Mouse (Mus musculus) limb, embryonic 15.5 days (tissue): ENCODE measurements around the gene Prdm10. TPM values are rescaled to one million over a fixed set of nuclear protein-coding genes. Genes with fewer than 3 reads are reported as not detected.
A peak's percentile ranks its signal among the peaks of the same experiment; 100 is the strongest.

Experiments
- ATAC-seq: fragments of 200-750 bp; cut with Nextera tagmentation; 2 replicates; pipeline ENCODE4 v1.8.0; 2017; ENCODE audit warnings: low read depth, moderate TSS enrichment; ENCODE audit not compliant: insufficient number of reproducible peaks, low FRiP score, low TSS enrichment
- H3K27ac ChIP-seq: fragments of 300-500 bp; sonication (generic); 2 replicates; pipeline ENCODE4 v1.5.1; 2015; ENCODE audit warnings: moderate library complexity, mild to moderate bottlenecking, inconsistent platforms
- H3K27me3 ChIP-seq: fragments of 300-500 bp; sonication (generic); 2 replicates; pipeline ENCODE4 v1.6.1; 2015; ENCODE audit warnings: inconsistent platforms
- H3K36me3 ChIP-seq: fragments of 300-500 bp; sonication (generic); 2 replicates; pipeline ENCODE4 v1.6.1; 2015; ENCODE audit warnings: inconsistent platforms
- H3K4me1 ChIP-seq: fragments of 300-500 bp; sonication (generic); 2 replicates; pipeline ENCODE4 v1.6.1; 2015; ENCODE audit warnings: inconsistent platforms
- H3K4me2 ChIP-seq: fragments of 300-500 bp; sonication (generic); 2 replicates; pipeline ENCODE4 v1.6.1; 2015; ENCODE audit warnings: mild to moderate bottlenecking, inconsistent platforms
- H3K4me3 ChIP-seq: fragments of 300-500 bp; sonication (generic); 2 replicates; pipeline ENCODE4 v1.5.1; 2015; ENCODE audit warnings: mild to moderate bottlenecking, inconsistent platforms
- H3K9ac ChIP-seq: fragments of 300-500 bp; sonication (generic); 2 replicates; pipeline ENCODE4 v1.6.1; 2015; ENCODE audit warnings: inconsistent platforms
- H3K9me3 ChIP-seq: fragments of 300-500 bp; sonication (generic); 2 replicates; pipeline ENCODE4 v1.6.1; 2016; ENCODE audit warnings: inconsistent platforms
- WGBS: fragments of 180-500 bp; shearing (Covaris S2); methylation state at CpG from one replicate; pipeline ENCODE4 v1.1.7; 2015; 5-methylcytosine and 5-hydroxymethylcytosine counted together
- polyA plus RNA-seq: library from polyadenylated mRNA; unstranded; fragments of >200 nt; fragmentation: Nextera tagmentation; extraction: Ambion mirVana; gene quantifications from 2 replicates; pipeline ENCODE4 v1.2.1, GENCODE M21; 2015

Prdm10 gene
- polyA plus RNA-seq: 4.4 and 4.7 TPM in 2 replicates

GRCm38 (mm10) chr9:31280366-31281010, at the start of gene Prdm10:
Prdm10 (plus strand) TSS chr9:31280538.
- peak within 1 kb of the TSS; percentile 75 for H3K4me3 ChIP-seq
- peak; percentile 94 for ATAC-seq
- peak within 1 kb of the TSS; percentile 99 for H3K27ac ChIP-seq
- peak within 1 kb of the TSS; percentile 90 for H3K9ac ChIP-seq
- H3K4me1 ChIP-seq: peaks cover 18% of the 10 kb centered on the region
- no peaks in the 10 kb centered on the region for H3K9me3 ChIP-seq
- H3K27me3 ChIP-seq: no peaks in the 10 kb centered on the region
- WGBS: under 1% methylated on average over 41 of the region's 45 CpGs
- H3K36me3 ChIP-seq: no peaks in the 10 kb centered on the region
- H3K4me2 ChIP-seq: peak within 1 kb of the TSS; percentile 77

GRCm38 (mm10) chr9:31235030-31235429, 45.3 kb upstream of the Prdm10 start:
- WGBS: 51% methylated on average over 4 of the region's 4 CpGs
- Histone ChIP-seq H3K9me3 (no peaks in the 10 kb centered on the region), H3K27me3 (no peaks in the 10 kb centered on the region), H3K27ac (no peak overlapping the region), H3K36me3 (no peaks in the 10 kb centered on the region), H3K4me1 (peaks cover 11% of the 10 kb centered on the region; the same call in 1 of the 2 replicates), H3K4me3 (no peak overlapping the region), H3K4me2 (no peak overlapping the region), H3K9ac (no peak overlapping the region)
- ATAC-seq: no peak

- no peak overlapping the region for H3K27ac ChIP-seq
- no peaks in the 10 kb centered on the region for H3K36me3 ChIP-seq
- no peaks in the 10 kb centered on the region for H3K9me3 ChIP-seq
- ATAC-seq: no peak
- H3K4me1 ChIP-seq: peaks cover 11% of the 10 kb centered on the region; the same call in 1 of the 2 replicates
- no peak overlapping the region for H3K9ac ChIP-seq
- H3K4me3 ChIP-seq: no peak overlapping the region
- H3K4me2 ChIP-seq: no peak overlapping the region
- WGBS: 57% methylated on average over 9 of the region's 9 CpGs
- H3K27me3 ChIP-seq: no peaks in the 10 kb centered on the region
Measured at GRCm38 (mm10) chr9:31235489-31235888, 44.8 kb upstream of the Prdm10 start.

- no peak overlapping the region for H3K4me2 ChIP-seq
- WGBS: 48% methylated on average over 5 of the region's 5 CpGs
- no peak overlapping the region for H3K4me3 ChIP-seq
- H3K27ac ChIP-seq: no peak overlapping the region
- H3K4me1 ChIP-seq: peaks cover 11% of the 10 kb centered on the region; the same call in 1 of the 2 replicates
- H3K27me3 ChIP-seq: no peaks in the 10 kb centered on the region
- H3K36me3 ChIP-seq: no peaks in the 10 kb centered on the region
- no peak overlapping the region for H3K9ac ChIP-seq
- ATAC-seq: no peak
- H3K9me3 ChIP-seq: no peaks in the 10 kb centered on the region
Measured at GRCm38 (mm10) chr9:31236079-31236478, 44.3 kb upstream of the Prdm10 start.

- Histone ChIP-seq H3K9me3 (no peaks in the 10 kb centered on the region), H3K36me3 (no peaks in the 10 kb centered on the region), H3K9ac (no peak overlapping the region), H3K4me3 (no peak overlapping the region), H3K4me1 (no peaks in the 10 kb centered on the region), H3K4me2 (no peak overlapping the region), H3K27me3 (no peaks in the 10 kb centered on the region), H3K27ac (no peak overlapping the region)
- no peak for ATAC-seq
- 72% methylated on average over 2 of the region's 2 CpGs for WGBS
Measured at GRCm38 (mm10) chr9:31238526-31238925, 41.8 kb upstream of the Prdm10 start.

- 89% methylated on average over 2 of the region's 2 CpGs for WGBS
- H3K27me3 ChIP-seq: no peaks in the 10 kb centered on the region
- H3K9ac ChIP-seq: no peak overlapping the region
- H3K4me2 ChIP-seq: no peak overlapping the region
- H3K4me1 ChIP-seq: no peaks in the 10 kb centered on the region
- H3K4me3 ChIP-seq: no peak overlapping the region
- ATAC-seq: no peak
- no peaks in the 10 kb centered on the region for H3K9me3 ChIP-seq
- no peak overlapping the region for H3K27ac ChIP-seq
- no peaks in the 10 kb centered on the region for H3K36me3 ChIP-seq
Measured at GRCm38 (mm10) chr9:31239551-31239950, 40.8 kb upstream of the Prdm10 start.

- H3K4me1 ChIP-seq: no peaks in the 10 kb centered on the region
- H3K36me3 ChIP-seq: no peaks in the 10 kb centered on the region
- WGBS: 78% methylated on average over 8 of the region's 8 CpGs
- ATAC-seq: no peak
- H3K27me3 ChIP-seq: no peaks in the 10 kb centered on the region
- no peak overlapping the region for H3K4me2 ChIP-seq
- no peak overlapping the region for H3K4me3 ChIP-seq
- H3K9me3 ChIP-seq: no peaks in the 10 kb centered on the region
- no peak overlapping the region for H3K9ac ChIP-seq
- H3K27ac ChIP-seq: no peak overlapping the region
Measured at GRCm38 (mm10) chr9:31240522-31241207, 39.7 kb upstream of the Prdm10 start.

- H3K4me2 ChIP-seq: no peak overlapping the region
- no peak overlapping the region for H3K27ac ChIP-seq
- H3K9ac ChIP-seq: no peak overlapping the region
- H3K4me3 ChIP-seq: no peak overlapping the region
- no peaks in the 10 kb centered on the region for H3K27me3 ChIP-seq
- H3K36me3 ChIP-seq: no peaks in the 10 kb centered on the region
- no peaks in the 10 kb centered on the region for H3K4me1 ChIP-seq
- 81% methylated on average over 7 of the region's 7 CpGs for WGBS
- H3K9me3 ChIP-seq: no peaks in the 10 kb centered on the region
- no peak for ATAC-seq
Measured at GRCm38 (mm10) chr9:31241208-31241699, 39.1 kb upstream of the Prdm10 start.

GRCm38 (mm10) chr9:31243306-31243938, 36.9 kb upstream of the Prdm10 start:
- H3K27me3 ChIP-seq: no peaks in the 10 kb centered on the region
- 59% methylated on average over 18 of the region's 18 CpGs for WGBS
- H3K4me3 ChIP-seq: no peak overlapping the region
- H3K4me2 ChIP-seq: no peak overlapping the region
- H3K9me3 ChIP-seq: no peaks in the 10 kb centered on the region
- no peak for ATAC-seq
- no peaks in the 10 kb centered on the region for H3K4me1 ChIP-seq
- H3K9ac ChIP-seq: no peak overlapping the region
- no peaks in the 10 kb centered on the region for H3K36me3 ChIP-seq
- no peak overlapping the region for H3K27ac ChIP-seq

- no peak overlapping the region for H3K4me3 ChIP-seq
- H3K4me1 ChIP-seq: no peaks in the 10 kb centered on the region
- H3K4me2 ChIP-seq: no peak overlapping the region
- no peak overlapping the region for H3K27ac ChIP-seq
- ATAC-seq: no peak
- no peaks in the 10 kb centered on the region for H3K27me3 ChIP-seq
- H3K9ac ChIP-seq: no peak overlapping the region
- no peaks in the 10 kb centered on the region for H3K36me3 ChIP-seq
- no peaks in the 10 kb centered on the region for H3K9me3 ChIP-seq
- 75% methylated on average over 5 of the region's 5 CpGs for WGBS
Measured at GRCm38 (mm10) chr9:31243939-31244333, 36.4 kb upstream of the Prdm10 start.

- no peak overlapping the region for H3K4me2 ChIP-seq
- H3K9me3 ChIP-seq: no peaks in the 10 kb centered on the region
- H3K4me1 ChIP-seq: no peaks in the 10 kb centered on the region
- ATAC-seq: no peak
- no peak overlapping the region for H3K9ac ChIP-seq
- no peak overlapping the region for H3K4me3 ChIP-seq
- 76% methylated on average over 6 of the region's 6 CpGs for WGBS
- no peaks in the 10 kb centered on the region for H3K27me3 ChIP-seq
- no peak overlapping the region for H3K27ac ChIP-seq
- H3K36me3 ChIP-seq: no peaks in the 10 kb centered on the region
Measured at GRCm38 (mm10) chr9:31245006-31245405, 35.3 kb upstream of the Prdm10 start.

GRCm38 (mm10) chr9:31246421-31246820, 33.9 kb upstream of the Prdm10 start:
- Histone ChIP-seq H3K27ac (no peak overlapping the region), H3K9me3 (no peaks in the 10 kb centered on the region), H3K4me3 (no peak overlapping the region), H3K27me3 (no peaks in the 10 kb centered on the region), H3K36me3 (no peaks in the 10 kb centered on the region), H3K4me1 (no peaks in the 10 kb centered on the region), H3K4me2 (no peak overlapping the region), H3K9ac (no peak overlapping the region)
- 56% methylated on average over 6 of the region's 6 CpGs for WGBS
- ATAC-seq: no peak
